Mouse (Mus musculus) limb, embryonic 13.5 days (tissue): ENCODE data around the gene Panx1. TPM values are rescaled to one million over a fixed set of nuclear protein-coding genes. Genes with fewer than 3 reads are reported as not detected.

Experiments
- ATAC-seq: fragments of 200-750 bp; cut with Nextera tagmentation; 2 replicates; pipeline ENCODE4 v1.8.0; 2017; ENCODE audit warnings: low read depth, moderate number of reproducible peaks, moderate TSS enrichment; ENCODE audit not compliant: low FRiP score
- H3K27ac ChIP-seq: fragments of 300-500 bp; sonication (generic); 2 replicates; pipeline ENCODE4 v1.5.1; 2015; ENCODE audit warnings: inconsistent platforms, mild to moderate bottlenecking, moderate library complexity
- H3K27me3 ChIP-seq: fragments of 300-500 bp; sonication (generic); 2 replicates; pipeline ENCODE4 v1.6.1; 2015; ENCODE audit warnings: mild to moderate bottlenecking, inconsistent platforms
- H3K36me3 ChIP-seq: fragments of 300-500 bp; sonication (generic); 2 replicates; pipeline ENCODE4 v1.6.1; 2015; ENCODE audit warnings: inconsistent platforms, mild to moderate bottlenecking, moderate library complexity
- H3K4me1 ChIP-seq: fragments of 300-500 bp; sonication (generic); 2 replicates; pipeline ENCODE4 v1.6.1; 2015; ENCODE audit warnings: inconsistent platforms
- H3K4me2 ChIP-seq: fragments of 300-500 bp; sonication (generic); replicated peaks from 2 replicates; pipeline ENCODE4 v1.6.1; 2015; ENCODE audit warnings: inconsistent platforms, mild to moderate bottlenecking, moderate library complexity
- H3K4me3 ChIP-seq: fragments of 300-500 bp; sonication (generic); 2 replicates; pipeline ENCODE4 v1.5.1; 2015; ENCODE audit warnings: moderate library complexity, mild to moderate bottlenecking, inconsistent platforms
- H3K9ac ChIP-seq: fragments of 300-500 bp; sonication (generic); 2 replicates; pipeline ENCODE4 v1.6.1; 2015; ENCODE audit warnings: mild to moderate bottlenecking, inconsistent platforms
- H3K9me3 ChIP-seq: fragments of 300-500 bp; sonication (generic); 2 replicates; pipeline ENCODE4 v1.6.1; 2016; ENCODE audit warnings: inconsistent platforms
- WGBS: fragments of 180-500 bp; shearing (Covaris S2); methylation state at CpG from one replicate; pipeline ENCODE4 v1.1.7; 2015; 5-methylcytosine and 5-hydroxymethylcytosine counted together
- polyA plus RNA-seq: library from polyadenylated mRNA; unstranded; fragments of >200 nt; fragmentation: Nextera tagmentation; extraction: Ambion mirVana; gene quantifications from 2 replicates; pipeline ENCODE4 v1.2.1, GENCODE M21; 2015

The Panx1 gene
- polyA plus RNA-seq, 1 experiment from 2014 or later: 49.8 TPM

- ATAC-seq: no peak
- peaks cover 7% of the 10 kb centered on the region for H3K4me1 ChIP-seq
- H3K27ac ChIP-seq: no peak overlapping the region
- WGBS: 87% methylated on average over 5 of the region's 5 CpGs
- H3K9ac ChIP-seq: no peak overlapping the region
- no peaks in the 10 kb centered on the region for H3K9me3 ChIP-seq
- H3K4me3 ChIP-seq: no peak overlapping the region
- H3K36me3 ChIP-seq: peaks cover 42% of the 10 kb centered on the region
- H3K4me2 ChIP-seq: no peak overlapping the region
- H3K27me3 ChIP-seq: no peaks in the 10 kb centered on the region
Observed at GRCm38 (mm10) chr9:15018756-15019131, 26.5 kb downstream of the Panx1 start.

- Histone ChIP-seq H3K27ac (no peak overlapping the region), H3K9me3 (no peaks in the 10 kb centered on the region), H3K4me2 (no peak overlapping the region), H3K36me3 (peaks cover 42% of the 10 kb centered on the region), H3K4me1 (peaks cover 9% of the 10 kb centered on the region), H3K27me3 (no peaks in the 10 kb centered on the region), H3K9ac (no peak overlapping the region), H3K4me3 (no peak overlapping the region)
- WGBS: 79% methylated on average over 18 of the region's 18 CpGs
- ATAC-seq: no peak
Observed at GRCm38 (mm10) chr9:15017791-15018755, 27.2 kb downstream of the Panx1 start.

- no peak for ATAC-seq
- WGBS: 59% methylated on average over 7 of the region's 7 CpGs
- H3K9me3 ChIP-seq: no peaks in the 10 kb centered on the region
Observed at GRCm38 (mm10) chr9:15015223-15015956, 29.9 kb downstream of the Panx1 start.

GRCm38 (mm10) chr9:15007566-15007965, 37.7 kb downstream of the Panx1 start:
- 93% methylated on average over 14 of the region's 14 CpGs for WGBS
- Histone ChIP-seq H3K4me3 (no peak overlapping the region), H3K36me3 (peaks cover 39% of the 10 kb centered on the region)

More at GRCm38 (mm10) chr9:15015223-15015956, 29.9 kb downstream of the Panx1 start:
- Histone ChIP-seq H3K4me1 (peaks cover 9% of the 10 kb centered on the region), H3K27ac (no peak overlapping the region), H3K36me3 (peaks cover 34% of the 10 kb centered on the region), H3K4me2 (no peak overlapping the region), H3K4me3 (no peak overlapping the region), H3K27me3 (no peaks in the 10 kb centered on the region), H3K9ac (no peak overlapping the region)

GRCm38 (mm10) chr9:15004298-15004685, 41.0 kb downstream of the Panx1 start:
- H3K27me3 ChIP-seq: no peaks in the 10 kb centered on the region
- H3K27ac ChIP-seq: no peak overlapping the region
- no peak overlapping the region for H3K9ac ChIP-seq
- 45% methylated on average over 9 of the region's 9 CpGs for WGBS
- no peak overlapping the region for H3K4me2 ChIP-seq
- no peak overlapping the region for H3K4me3 ChIP-seq
- H3K4me1 ChIP-seq: peaks cover 17% of the 10 kb centered on the region
- no peaks in the 10 kb centered on the region for H3K9me3 ChIP-seq
- 0 out of 2 replicates have a peak, but pooled peaks have one; percentile 34 for ATAC-seq
- peaks cover 42% of the 10 kb centered on the region for H3K36me3 ChIP-seq

More at GRCm38 (mm10) chr9:15007566-15007965, 37.7 kb downstream of the Panx1 start:
- no peak overlapping the region for H3K27ac ChIP-seq
- no peaks in the 10 kb centered on the region for H3K27me3 ChIP-seq
- no peak overlapping the region for H3K9ac ChIP-seq
- ATAC-seq: no peak
- peaks cover 17% of the 10 kb centered on the region for H3K4me1 ChIP-seq
- H3K9me3 ChIP-seq: no peaks in the 10 kb centered on the region
- H3K4me2 ChIP-seq: no peak overlapping the region

- Histone ChIP-seq H3K36me3 (peaks cover 39% of the 10 kb centered on the region), H3K27ac (no peak overlapping the region), H3K4me1 (peaks cover 17% of the 10 kb centered on the region), H3K4me2 (peak overlapping the region; percentile 21; the same call in 1 of the 2 replicates), H3K27me3 (no peaks in the 10 kb centered on the region), H3K9me3 (no peaks in the 10 kb centered on the region), H3K9ac (no peak overlapping the region; the same call in 1 of the 2 replicates), H3K4me3 (no peak overlapping the region)
- 32% methylated on average over 10 of the region's 10 CpGs for WGBS
- peak; percentile 26; the same call in 1 of the 2 replicates for ATAC-seq
Observed at GRCm38 (mm10) chr9:15003676-15004297, 41.5 kb downstream of the Panx1 start.

- Histone ChIP-seq H3K4me2 (no peak overlapping the region), H3K9ac (no peak overlapping the region; the same call in 1 of the 2 replicates), H3K27ac (no peak overlapping the region), H3K4me1 (peaks cover 17% of the 10 kb centered on the region), H3K9me3 (no peaks in the 10 kb centered on the region), H3K4me3 (no peak overlapping the region), H3K27me3 (no peaks in the 10 kb centered on the region), H3K36me3 (peaks cover 36% of the 10 kb centered on the region)
- WGBS: 42% methylated on average over 6 of the region's 6 CpGs
- ATAC-seq: 0 out of 2 replicates have a peak, but pooled peaks have one; percentile 29
Observed at GRCm38 (mm10) chr9:15002995-15003613, 42.2 kb downstream of the Panx1 start.

GRCm38 (mm10) chr9:14998790-14999189, 46.5 kb downstream of the Panx1 start:
- Histone ChIP-seq H3K4me3 (no peak overlapping the region), H3K27me3 (no peaks in the 10 kb centered on the region), H3K36me3 (peaks cover 6% of the 10 kb centered on the region; the same call in 1 of the 2 replicates), H3K27ac (no peak overlapping the region), H3K9ac (no peak overlapping the region), H3K4me1 (peaks cover 7% of the 10 kb centered on the region), H3K4me2 (no peak overlapping the region), H3K9me3 (no peaks in the 10 kb centered on the region)
- 88% methylated on average over 9 of the region's 9 CpGs for WGBS
- ATAC-seq: no peak

- Histone ChIP-seq H3K4me3 (no peak overlapping the region), H3K9me3 (no peaks in the 10 kb centered on the region), H3K4me1 (no peaks in the 10 kb centered on the region; the same call in 1 of the 2 replicates), H3K4me2 (no peak overlapping the region), H3K27me3 (no peaks in the 10 kb centered on the region), H3K27ac (no peak overlapping the region), H3K9ac (no peak overlapping the region), H3K36me3 (peaks cover 6% of the 10 kb centered on the region; the same call in 1 of the 2 replicates)
- 77% methylated on average over 11 of the region's 11 CpGs for WGBS
- no peak for ATAC-seq
Observed at GRCm38 (mm10) chr9:14997271-14998055, 47.8 kb downstream of the Panx1 start.

GRCm38 (mm10) chr9:14995525-14995924, 49.8 kb downstream of the Panx1 start:
- H3K9ac ChIP-seq: no peak overlapping the region
- no peak overlapping the region for H3K4me2 ChIP-seq
- 71% methylated on average over 1 of the region's 1 CpGs for WGBS
- H3K36me3 ChIP-seq: no peaks in the 10 kb centered on the region
- ATAC-seq: no peak
- H3K4me1 ChIP-seq: no peaks in the 10 kb centered on the region; the same call in 1 of the 2 replicates
- no peak overlapping the region for H3K27ac ChIP-seq
- H3K9me3 ChIP-seq: no peaks in the 10 kb centered on the region
- no peak overlapping the region for H3K4me3 ChIP-seq
- no peaks in the 10 kb centered on the region for H3K27me3 ChIP-seq
